Mouse (Mus musculus) kidney, embryonic 14.5 days (tissue): ENCODE data around the gene Syt17. TPM values are rescaled to one million over a fixed set of nuclear protein-coding genes. Genes with fewer than 3 reads are reported as not detected.

ENCODE experiments used
- ATAC-seq: fragments of 200-750 bp; cut with Nextera tagmentation; 2 replicates; pipeline ENCODE4 v1.8.0; 2017; ENCODE audit warnings: moderate number of reproducible peaks, mild to moderate bottlenecking, moderate TSS enrichment, moderate library complexity; ENCODE audit not compliant: low FRiP score, low TSS enrichment
- H3K27ac ChIP-seq: fragments of 300-500 bp; sonication (generic); 2 replicates; pipeline ENCODE4 v1.5.1; 2014; ENCODE audit warnings: low read depth, mild to moderate bottlenecking, low read length, moderate library complexity, mixed read lengths
- H3K27me3 ChIP-seq: fragments of 300-500 bp; sonication (generic); 2 replicates; pipeline ENCODE4 v1.6.1; 2014; ENCODE audit warnings: mild to moderate bottlenecking, low read length; ENCODE audit not compliant: control insufficient read depth, insufficient read depth
- H3K36me3 ChIP-seq: fragments of 300-500 bp; sonication (generic); 2 replicates; pipeline ENCODE4 v1.6.1; 2014; ENCODE audit warnings: low read length, mixed read lengths; ENCODE audit not compliant: control insufficient read depth, insufficient read depth
- H3K4me1 ChIP-seq: fragments of 300-500 bp; sonication (generic); 2 replicates; pipeline ENCODE4 v1.6.1; 2014; ENCODE audit warnings: low read length, mixed read lengths; ENCODE audit not compliant: control insufficient read depth, insufficient read depth
- H3K4me2 ChIP-seq: fragments of 300-500 bp; sonication (generic); replicated peaks from 2 replicates; pipeline ENCODE4 v1.6.1; 2014; ENCODE audit warnings: low read depth, mild to moderate bottlenecking, low read length
- H3K4me3 ChIP-seq: fragments of 300-500 bp; sonication (generic); 2 replicates; pipeline ENCODE4 v1.5.1; 2014; ENCODE audit warnings: mild to moderate bottlenecking, low read length
- H3K9ac ChIP-seq: fragments of 300-500 bp; sonication (generic); 2 replicates; pipeline ENCODE4 v1.6.1; 2014; ENCODE audit warnings: low read depth, mild to moderate bottlenecking, low read length, moderate library complexity
- H3K9me3 ChIP-seq: fragments of 300-500 bp; sonication (generic); 2 replicates; pipeline ENCODE4 v1.6.1; 2016; ENCODE audit warnings: low read length; ENCODE audit not compliant: control insufficient read depth
- WGBS: fragments of 180-500 bp; shearing (Covaris S2); extraction: QIAGEN DNeasy Blood & Tissue Kit; methylation state at CpG from one replicate; pipeline ENCODE4 v1.1.7; 2014; 5-methylcytosine and 5-hydroxymethylcytosine counted together
- polyA plus RNA-seq: library from polyadenylated mRNA; unstranded; fragments of >200 nt; fragmentation: Nextera tagmentation; extraction: Ambion mirVana; gene quantifications from 2 replicates; pipeline ENCODE4 v1.2.1, GENCODE M21; 2014

Syt17 gene
- polyA plus RNA-seq, 1 experiment from 2014 or later = 11.4 TPM

GRCm38 (mm10) chr7:118409421-118409820, 38.6 kb downstream of the Syt17 start:
- WGBS = 39% methylated on average over 2 of the region's 2 CpGs

GRCm38 (mm10) chr7:118405251-118405650, 42.8 kb downstream of the Syt17 start:
- ATAC-seq = no peak
- no peaks in the 10 kb centered on the region for H3K27me3 ChIP-seq
- H3K4me2 ChIP-seq = no peak overlapping the region
- H3K9me3 ChIP-seq = no peaks in the 10 kb centered on the region
- H3K4me1 ChIP-seq = no peaks in the 10 kb centered on the region
- H3K4me3 ChIP-seq = no peak overlapping the region
- no peak overlapping the region for H3K9ac ChIP-seq
- H3K36me3 ChIP-seq = no peaks in the 10 kb centered on the region
- no peak overlapping the region for H3K27ac ChIP-seq

More at GRCm38 (mm10) chr7:118409421-118409820, 38.6 kb downstream of the Syt17 start:
- Histone ChIP-seq H3K9ac (no peak overlapping the region), H3K4me3 (no peak overlapping the region), H3K27me3 (no peaks in the 10 kb centered on the region), H3K9me3 (no peaks in the 10 kb centered on the region), H3K4me2 (no peak overlapping the region), H3K36me3 (no peaks in the 10 kb centered on the region), H3K4me1 (peaks cover 1% of the 10 kb centered on the region; the same call in 1 of the 2 replicates), H3K27ac (no peak overlapping the region)
- ATAC-seq = no peak

- no peaks in the 10 kb centered on the region for H3K36me3 ChIP-seq
- no peaks in the 10 kb centered on the region for H3K9me3 ChIP-seq
- no peak overlapping the region for H3K4me2 ChIP-seq
- no peak overlapping the region for H3K27ac ChIP-seq
- WGBS = 83% methylated on average over 3 of the region's 3 CpGs
- H3K4me3 ChIP-seq = no peak overlapping the region
- H3K27me3 ChIP-seq = no peaks in the 10 kb centered on the region
- no peak overlapping the region for H3K9ac ChIP-seq
- no peaks in the 10 kb centered on the region for H3K4me1 ChIP-seq
- ATAC-seq = no peak
Measured at GRCm38 (mm10) chr7:118402576-118403022, 45.4 kb downstream of the Syt17 start.

GRCm38 (mm10) chr7:118401949-118402348, 46.1 kb downstream of the Syt17 start:
- H3K9me3 ChIP-seq = no peaks in the 10 kb centered on the region
- no peak overlapping the region for H3K4me2 ChIP-seq
- ATAC-seq = no peak
- no peak overlapping the region for H3K9ac ChIP-seq
- no peaks in the 10 kb centered on the region for H3K27me3 ChIP-seq
- H3K4me1 ChIP-seq = no peaks in the 10 kb centered on the region
- no peaks in the 10 kb centered on the region for H3K36me3 ChIP-seq
- no peak overlapping the region for H3K27ac ChIP-seq
- WGBS = 76% methylated on average over 5 of the region's 5 CpGs
- no peak overlapping the region for H3K4me3 ChIP-seq

DNA sequence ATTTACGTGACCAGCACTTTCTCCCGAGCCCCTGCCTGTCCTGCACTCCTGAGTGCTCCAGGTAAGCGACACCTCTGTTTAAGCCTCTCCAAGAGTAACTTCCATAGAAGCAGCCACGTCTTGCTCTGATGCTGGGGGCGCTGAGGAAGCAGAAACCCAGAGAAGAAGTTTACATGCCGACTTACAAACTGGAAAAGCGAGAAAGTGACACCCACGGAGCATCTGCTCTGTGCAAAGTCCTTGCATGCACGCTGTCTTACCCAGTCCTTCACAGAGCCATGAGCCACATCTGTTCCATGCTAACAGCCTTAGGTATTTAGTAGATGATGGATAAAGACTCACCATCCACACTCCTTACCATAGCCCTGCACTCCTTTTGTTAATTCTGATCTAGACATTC, 48.3 kb downstream of the Syt17 start:
- Histone ChIP-seq H3K4me3 (no peak overlapping the region), H3K4me1 (no peaks in the 10 kb centered on the region), H3K36me3 (no peaks in the 10 kb centered on the region), H3K9me3 (no peaks in the 10 kb centered on the region), H3K9ac (no peak overlapping the region), H3K27me3 (no peaks in the 10 kb centered on the region), H3K27ac (no peak overlapping the region), H3K4me2 (no peak overlapping the region)
- WGBS = 90% methylated on average over 9 of the region's 9 CpGs
- no peak for ATAC-seq

- no peaks in the 10 kb centered on the region for H3K4me1 ChIP-seq
- H3K9me3 ChIP-seq = no peaks in the 10 kb centered on the region
- H3K4me3 ChIP-seq = no peak overlapping the region
- no peak for ATAC-seq
- H3K9ac ChIP-seq = no peak overlapping the region
- H3K4me2 ChIP-seq = no peak overlapping the region
- 86% methylated on average over 5 of the region's 5 CpGs for WGBS
- H3K27me3 ChIP-seq = no peaks in the 10 kb centered on the region
- H3K36me3 ChIP-seq = no peaks in the 10 kb centered on the region
- no peak overlapping the region for H3K27ac ChIP-seq
Measured at GRCm38 (mm10) chr7:118390705-118391104, 57.3 kb downstream of the Syt17 start.

GRCm38 (mm10) chr7:118380996-118381395, 67.0 kb downstream of the Syt17 start:
- Histone ChIP-seq H3K9ac (no peak overlapping the region), H3K27me3 (no peaks in the 10 kb centered on the region), H3K4me3 (no peak overlapping the region), H3K36me3 (no peaks in the 10 kb centered on the region), H3K27ac (no peak overlapping the region), H3K4me1 (no peaks in the 10 kb centered on the region), H3K9me3 (no peaks in the 10 kb centered on the region), H3K4me2 (no peak overlapping the region)
- no peak for ATAC-seq
- 90% methylated on average over 5 of the region's 5 CpGs for WGBS

GRCm38 (mm10) chr7:118380056-118380455, 68.0 kb downstream of the Syt17 start:
- no peak for ATAC-seq
- Histone ChIP-seq H3K27me3 (no peaks in the 10 kb centered on the region), H3K9ac (no peak overlapping the region), H3K4me3 (no peak overlapping the region), H3K36me3 (no peaks in the 10 kb centered on the region), H3K4me2 (no peak overlapping the region), H3K27ac (no peak overlapping the region), H3K4me1 (no peaks in the 10 kb centered on the region), H3K9me3 (no peaks in the 10 kb centered on the region)
- WGBS = 64% methylated on average over 3 of the region's 3 CpGs

DNA sequence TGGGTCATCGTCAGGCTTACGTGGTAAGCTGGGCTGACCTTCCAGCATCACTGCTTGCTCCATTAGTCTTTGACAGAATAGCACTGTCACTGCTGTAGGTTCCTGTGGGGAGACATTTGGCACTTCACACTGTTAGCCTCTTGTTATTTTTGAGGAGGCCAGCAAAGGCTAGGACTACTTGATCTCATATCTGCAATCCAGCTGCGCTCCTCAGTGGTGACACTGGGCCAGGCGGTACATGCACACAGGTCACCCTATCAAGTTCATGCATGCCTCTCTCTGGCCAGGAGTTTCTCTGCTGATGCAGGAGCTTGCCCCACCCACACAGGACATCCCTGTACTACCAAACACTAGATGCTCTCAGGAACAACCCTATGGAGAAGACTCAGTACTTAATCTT, 71.4 kb downstream of the Syt17 start:
- H3K27ac ChIP-seq = no peak overlapping the region
- no peak overlapping the region for H3K4me2 ChIP-seq
- H3K9me3 ChIP-seq = no peaks in the 10 kb centered on the region
- no peak overlapping the region for H3K9ac ChIP-seq
- H3K4me3 ChIP-seq = no peak overlapping the region
- no peak for ATAC-seq
- H3K36me3 ChIP-seq = no peaks in the 10 kb centered on the region
- H3K27me3 ChIP-seq = no peaks in the 10 kb centered on the region
- 90% methylated on average over 4 of the region's 4 CpGs for WGBS
- H3K4me1 ChIP-seq = no peaks in the 10 kb centered on the region

DNA sequence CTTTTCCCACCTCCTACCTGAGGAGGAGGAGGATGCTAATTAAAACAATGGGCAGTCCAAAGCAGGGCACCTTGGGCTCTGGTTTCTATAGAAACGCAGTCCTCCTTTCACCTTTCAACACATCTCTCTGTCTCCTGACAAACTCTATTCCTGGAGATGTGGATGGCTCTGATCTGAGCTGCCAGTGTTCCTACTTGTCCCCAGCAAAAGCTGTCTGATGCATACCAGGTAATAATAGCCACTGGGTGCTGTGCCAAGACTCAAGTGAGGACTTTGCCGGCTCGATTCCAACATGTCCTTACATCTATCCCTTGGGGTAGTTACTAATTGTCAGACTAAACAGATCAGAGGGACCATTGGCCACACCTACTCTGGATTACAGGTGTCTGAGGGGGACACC, 72.7 kb downstream of the Syt17 start:
- WGBS = 91% methylated on average over 3 of the region's 3 CpGs
- no peaks in the 10 kb centered on the region for H3K36me3 ChIP-seq
- no peak for ATAC-seq
- H3K4me2 ChIP-seq = no peak overlapping the region
- H3K4me3 ChIP-seq = no peak overlapping the region
- H3K4me1 ChIP-seq = no peaks in the 10 kb centered on the region
- no peaks in the 10 kb centered on the region for H3K9me3 ChIP-seq
- no peak overlapping the region for H3K27ac ChIP-seq
- no peaks in the 10 kb centered on the region for H3K27me3 ChIP-seq
- H3K9ac ChIP-seq = no peak overlapping the region
